Mouse (Mus musculus) right cerebral cortex, postnatal 10 days (tissue): ENCODE measurements around the gene Eid1.

Source experiments
- DNase-seq, 2 experiments: peaks; one replicate each; pipeline ENCODE4 v3.0.0; 2021; ENCODE audit warnings: low spot score in 2 of 2

Eid1 gene

DNA sequence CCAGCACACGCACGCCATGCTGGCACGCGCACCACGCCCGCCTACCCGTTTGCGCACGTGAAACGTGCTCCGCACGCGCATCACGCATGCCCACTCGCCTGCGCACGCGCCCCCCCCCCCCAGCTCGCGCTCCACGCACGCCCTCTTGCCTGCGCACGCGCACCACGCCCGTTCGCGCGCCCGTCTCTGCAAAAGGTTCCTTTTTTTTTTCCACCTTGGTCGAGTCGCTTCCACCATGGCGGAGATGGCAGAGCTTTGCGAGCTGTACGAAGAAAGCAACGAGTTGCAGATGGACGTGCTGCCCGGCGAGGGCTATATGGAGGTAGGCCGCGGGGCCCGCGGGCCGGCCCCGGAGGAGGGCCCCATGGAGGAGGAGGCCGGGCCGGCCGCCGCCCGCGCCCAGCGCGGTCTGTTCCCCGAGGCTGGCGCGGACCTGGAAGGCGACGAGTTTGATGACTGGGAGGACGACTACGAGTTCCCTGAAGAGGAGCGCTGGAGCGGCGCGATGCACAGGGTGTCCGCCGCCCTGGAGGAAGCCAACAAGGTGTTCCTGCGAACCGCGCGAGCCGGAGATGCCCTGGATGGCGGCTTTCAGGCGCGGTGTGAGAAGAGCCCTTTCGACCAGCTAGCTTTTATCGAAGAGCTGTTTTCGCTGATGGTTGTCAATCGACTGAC, at the start of gene Eid1:
Gene Eid1, plus strand, starts transcription at position 139 of the 675 bp plus-strand sequence.
- DNase-seq: peak; percentile 94

DNA sequence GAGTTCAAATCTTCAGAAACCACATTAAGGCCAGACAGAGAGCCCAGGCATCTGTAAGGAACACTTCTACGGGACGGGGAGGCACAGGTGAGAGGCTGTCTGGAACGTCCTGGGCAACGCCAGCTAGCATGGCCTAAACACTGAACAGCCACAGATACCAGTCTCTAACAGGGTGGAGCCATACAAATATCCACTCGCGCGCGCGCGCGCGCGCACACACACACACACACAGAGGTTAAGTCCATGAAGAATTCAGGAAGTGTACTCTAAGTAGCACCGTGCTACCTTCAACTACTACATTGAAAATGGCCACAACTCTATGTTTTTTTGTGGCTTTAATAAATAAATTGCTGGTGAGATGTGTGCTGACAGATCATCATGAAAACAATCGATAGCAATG, 49.7 kb upstream of the Eid1 start:
- no peak for DNase-seq

DNA sequence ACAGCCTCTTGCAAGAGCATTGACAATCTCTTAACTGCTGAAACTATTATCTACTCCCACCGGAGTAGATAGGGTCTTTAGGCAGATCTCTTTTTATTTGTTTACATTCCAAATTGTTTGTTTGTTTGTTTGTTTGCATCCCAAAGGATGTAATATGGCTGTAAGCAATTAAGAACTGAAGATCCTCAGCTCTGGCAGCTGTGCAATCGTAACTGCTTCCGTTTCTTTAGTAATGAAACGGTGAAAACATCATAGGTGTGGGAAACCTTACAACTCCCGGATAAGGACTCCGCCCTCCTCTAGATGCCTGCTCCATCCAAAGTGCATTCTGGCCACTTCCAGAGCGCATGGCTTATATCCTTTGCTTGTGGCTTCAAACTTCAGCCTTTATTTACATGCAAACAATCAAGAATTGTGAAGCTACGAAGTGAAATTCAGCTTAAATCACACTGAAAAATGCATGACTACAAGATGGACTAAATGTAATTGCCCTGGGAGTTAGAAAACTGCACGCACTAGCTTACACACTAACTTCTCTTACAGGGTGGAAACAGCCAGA, 48.7 kb upstream of the Eid1 start:
- no peak for DNase-seq

DNA sequence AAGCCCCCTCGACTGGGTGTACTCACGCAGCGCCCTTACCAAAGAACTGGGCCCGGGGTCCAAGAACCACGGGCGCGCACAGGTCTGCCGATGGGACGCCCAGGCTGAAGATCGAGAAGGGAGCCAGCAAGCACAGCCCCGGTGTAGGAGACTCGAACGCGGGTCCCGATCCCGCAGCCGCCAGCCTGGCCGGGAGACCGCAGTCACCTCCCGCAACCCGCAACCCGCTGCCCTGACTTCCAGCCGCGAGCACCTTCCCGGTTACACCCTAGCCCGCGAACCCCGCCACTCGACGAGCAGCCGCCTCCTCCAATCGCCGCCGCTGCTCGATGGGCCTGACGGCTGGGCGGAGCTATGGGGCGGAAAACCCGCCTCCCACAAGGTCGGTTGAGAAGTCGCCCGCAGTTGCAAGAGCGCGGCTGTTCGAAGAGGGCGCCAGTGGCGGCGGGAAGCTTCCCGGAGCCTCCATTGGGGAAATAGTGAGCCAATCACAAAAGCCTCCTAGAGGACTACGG, 48.0 kb upstream of the Eid1 start, which contains the start of gene Cep152:
Gene Cep152, minus strand, starts transcription at position 277 of the 515 bp plus-strand sequence.
- DNase-seq: peak; percentile 98

DNA sequence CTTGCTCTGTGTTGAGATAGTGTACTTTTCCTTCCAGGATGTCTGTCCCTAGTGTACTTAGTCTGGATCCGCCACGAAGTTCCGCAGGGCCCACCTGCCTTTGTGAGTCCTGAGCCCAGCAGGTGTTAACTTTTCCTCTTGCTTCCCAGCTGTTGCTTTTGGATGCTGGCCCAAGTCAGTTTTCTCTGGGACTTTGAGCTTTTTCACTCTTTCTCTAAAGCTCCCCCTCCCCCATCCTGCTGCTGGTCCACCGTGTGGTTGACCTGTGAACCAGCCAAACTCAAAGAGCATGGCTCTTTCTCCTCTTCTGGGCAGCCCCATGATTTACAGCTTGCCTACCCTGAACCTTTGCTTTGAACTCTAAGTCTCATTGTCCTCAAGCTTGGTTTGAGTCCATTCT, 46.4 kb upstream of the Eid1 start:
- DNase-seq: no peak

DNA sequence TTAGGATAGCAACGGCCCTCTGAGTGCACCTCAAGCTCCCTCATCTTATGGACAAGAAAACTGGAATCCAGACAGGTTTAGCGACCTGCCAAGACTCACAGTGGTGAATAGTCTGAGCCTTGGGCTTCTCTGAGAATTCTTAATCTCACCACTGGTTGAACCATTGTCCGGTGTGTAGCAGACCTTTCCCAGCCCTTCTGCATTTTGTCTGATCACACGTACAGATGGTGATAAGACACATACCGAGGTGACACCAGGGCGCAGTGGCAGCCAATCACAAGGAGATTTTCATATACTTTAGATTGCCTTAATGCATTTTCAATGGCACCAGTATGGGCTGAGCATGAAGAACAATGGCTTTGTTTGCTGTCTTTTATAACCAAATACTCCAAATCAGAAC, 44.4 kb upstream of the Eid1 start:
- DNase-seq: no peak

DNA sequence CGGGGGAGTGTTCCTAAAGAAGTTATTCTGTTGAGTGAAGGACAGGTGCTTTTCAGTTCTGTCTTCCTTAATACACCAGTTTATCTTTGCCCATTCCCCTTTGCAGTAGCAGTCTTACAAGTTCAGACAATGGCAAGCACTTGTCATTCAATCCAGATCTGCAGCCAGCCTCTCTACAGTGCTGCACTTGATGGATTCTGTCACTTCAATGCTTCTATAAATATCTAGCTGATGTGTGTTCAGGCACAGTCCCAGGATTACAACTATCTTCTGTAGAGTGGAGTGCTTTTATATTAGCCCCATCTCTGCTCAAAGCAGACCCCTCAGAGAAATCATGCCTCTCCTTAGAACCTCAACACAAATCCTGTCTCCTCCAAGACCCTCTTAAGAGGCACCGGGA, 42.9 kb upstream of the Eid1 start:
- DNase-seq: no peak

DNA sequence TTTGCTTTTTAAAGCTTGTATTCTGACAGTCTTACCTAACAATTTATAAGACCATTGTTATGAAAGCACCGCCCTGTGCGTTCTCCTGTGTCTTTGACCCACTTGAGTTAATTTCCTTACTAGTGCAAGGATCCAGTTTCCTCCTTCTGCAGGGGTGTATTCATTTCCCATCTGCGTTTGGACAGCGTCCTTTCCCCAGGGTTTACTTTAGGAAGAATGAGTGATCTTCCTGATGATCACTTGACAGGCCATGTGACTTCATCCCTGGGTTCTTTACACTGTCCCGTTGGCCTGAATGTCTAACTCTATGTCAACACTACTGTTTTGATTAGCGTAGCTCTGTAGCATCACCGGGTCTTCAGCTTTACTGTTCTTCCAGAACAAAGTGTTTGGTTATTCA, 35.6 kb upstream of the Eid1 start:
- no peak for DNase-seq

DNA sequence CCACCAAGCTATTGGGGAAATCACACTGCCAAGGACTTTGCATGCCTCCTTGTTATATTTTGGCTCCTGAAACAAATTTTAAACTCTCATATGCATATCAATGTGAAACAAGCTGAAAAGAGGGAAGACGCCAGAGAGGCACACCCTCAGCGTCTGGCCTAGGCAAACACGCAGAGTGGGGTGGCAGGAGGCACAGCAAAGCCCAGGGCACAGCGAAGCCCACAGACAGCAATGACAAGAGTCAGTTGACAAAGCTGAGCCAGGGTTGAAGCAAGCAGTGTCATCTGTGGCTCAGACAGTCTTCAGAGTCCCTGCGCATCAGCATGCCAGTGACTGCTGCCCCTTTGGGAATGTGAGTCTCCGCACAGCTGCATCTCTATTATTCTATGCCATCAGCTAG, 28.0 kb upstream of the Eid1 start:
- DNase-seq: no peak

DNA sequence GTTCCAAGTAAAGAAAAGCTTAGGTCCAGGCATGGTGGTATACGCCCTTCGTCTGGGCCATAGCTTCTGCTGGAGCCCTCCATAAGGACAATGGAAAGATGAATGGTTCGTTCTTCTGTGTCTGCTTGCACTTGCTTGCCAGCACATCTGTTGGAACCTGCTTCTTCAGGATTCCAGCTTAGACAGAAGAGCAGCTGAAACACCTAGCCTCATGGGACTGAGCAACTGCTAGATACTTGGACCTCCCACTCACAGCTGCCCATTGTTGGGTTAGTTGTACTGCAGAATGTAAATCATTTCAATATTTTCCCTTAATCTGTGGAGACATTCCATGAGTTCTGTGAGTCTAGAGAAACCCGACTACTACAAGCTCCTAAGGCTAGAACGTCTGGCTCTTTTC, 22.9 kb upstream of the Eid1 start:
- no peak for DNase-seq

DNA sequence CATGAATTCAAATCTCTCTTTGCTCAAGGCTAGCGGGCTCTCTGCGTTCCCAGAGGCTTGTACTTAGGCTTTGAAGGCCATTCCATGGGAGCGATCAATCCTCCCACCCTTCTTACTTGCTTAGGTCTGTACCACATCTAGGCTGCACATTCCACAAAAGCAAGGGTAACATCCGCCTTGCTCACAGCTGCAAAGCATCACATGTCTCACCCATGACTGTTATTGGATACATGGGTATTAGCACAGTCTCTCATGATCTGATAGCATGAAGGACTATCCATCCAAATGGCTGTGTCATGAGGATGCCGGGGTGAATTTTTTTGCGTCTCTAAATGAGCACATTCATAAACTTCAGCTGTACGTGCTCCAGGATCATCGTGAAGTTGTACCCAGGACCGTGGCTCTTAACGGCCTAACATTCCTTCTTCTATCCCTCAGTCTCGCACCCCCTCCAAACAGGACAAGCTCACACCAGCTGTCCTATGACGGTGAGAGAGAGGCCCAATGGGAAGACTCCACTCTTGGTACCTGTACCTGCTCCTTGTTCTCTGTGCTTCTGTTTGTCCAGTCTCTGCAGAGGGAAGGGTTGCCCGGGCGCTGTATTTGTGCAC, 22.0 kb upstream of the Eid1 start:
- no peak for DNase-seq

DNA sequence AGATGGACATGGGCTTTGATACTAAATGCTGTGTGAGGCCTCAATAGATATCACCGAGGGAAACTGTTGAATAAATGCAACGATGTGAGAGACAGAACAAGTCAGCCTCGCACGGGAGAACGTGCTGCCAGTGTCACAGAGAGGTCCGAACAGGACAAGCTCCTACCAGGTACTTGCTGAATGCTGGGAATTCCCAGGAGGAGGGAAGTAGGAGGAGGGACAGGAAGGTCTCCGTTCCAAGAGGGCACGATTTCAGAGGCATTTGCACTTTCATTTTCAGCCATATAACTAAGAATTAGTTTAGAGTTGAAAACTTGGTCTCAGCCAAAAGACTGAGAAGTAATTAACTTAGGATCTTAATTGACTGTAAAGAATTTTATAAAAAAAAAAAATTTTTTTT, 21.3 kb upstream of the Eid1 start:
- DNase-seq: no peak

DNA sequence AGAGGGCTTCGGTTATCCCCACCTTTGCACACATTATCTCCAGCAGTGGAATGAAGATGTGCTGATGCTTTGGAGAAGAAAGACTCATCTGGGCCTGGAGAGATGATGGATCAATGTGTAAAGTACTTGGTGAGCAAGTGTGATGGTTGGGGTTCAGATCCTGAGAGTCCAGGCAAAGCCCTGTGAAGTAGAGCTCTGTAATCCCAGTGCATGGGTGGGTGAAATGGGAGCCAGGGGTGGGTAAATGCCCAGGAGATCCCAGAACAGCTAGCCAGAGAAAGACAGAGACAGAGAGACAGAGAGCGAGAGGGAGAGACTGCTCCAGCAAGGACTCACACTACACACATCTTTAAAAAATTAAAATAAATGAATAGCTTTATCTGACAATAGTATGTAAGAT, 19.6 kb upstream of the Eid1 start:
- DNase-seq: no peak

DNA sequence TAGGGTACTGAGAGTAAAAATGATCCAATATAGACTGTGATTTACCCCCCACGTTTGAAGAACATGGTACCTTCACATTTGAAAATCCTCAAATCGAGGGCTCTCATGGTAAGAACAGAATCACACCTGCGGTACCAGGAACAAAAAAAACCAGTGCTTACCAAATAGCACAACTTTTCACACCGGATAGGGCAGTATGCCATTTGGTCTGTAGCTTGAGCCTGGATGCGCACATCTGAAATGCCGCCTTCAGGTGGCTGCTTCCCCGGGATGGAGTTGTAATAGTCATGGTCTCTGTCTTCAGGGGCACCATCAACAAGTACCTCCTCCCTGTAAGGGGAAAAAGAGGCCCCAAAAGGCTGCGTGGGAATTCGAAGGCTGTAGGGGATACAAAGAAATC, 17.5 kb upstream of the Eid1 start:
- DNase-seq: no peak

DNA sequence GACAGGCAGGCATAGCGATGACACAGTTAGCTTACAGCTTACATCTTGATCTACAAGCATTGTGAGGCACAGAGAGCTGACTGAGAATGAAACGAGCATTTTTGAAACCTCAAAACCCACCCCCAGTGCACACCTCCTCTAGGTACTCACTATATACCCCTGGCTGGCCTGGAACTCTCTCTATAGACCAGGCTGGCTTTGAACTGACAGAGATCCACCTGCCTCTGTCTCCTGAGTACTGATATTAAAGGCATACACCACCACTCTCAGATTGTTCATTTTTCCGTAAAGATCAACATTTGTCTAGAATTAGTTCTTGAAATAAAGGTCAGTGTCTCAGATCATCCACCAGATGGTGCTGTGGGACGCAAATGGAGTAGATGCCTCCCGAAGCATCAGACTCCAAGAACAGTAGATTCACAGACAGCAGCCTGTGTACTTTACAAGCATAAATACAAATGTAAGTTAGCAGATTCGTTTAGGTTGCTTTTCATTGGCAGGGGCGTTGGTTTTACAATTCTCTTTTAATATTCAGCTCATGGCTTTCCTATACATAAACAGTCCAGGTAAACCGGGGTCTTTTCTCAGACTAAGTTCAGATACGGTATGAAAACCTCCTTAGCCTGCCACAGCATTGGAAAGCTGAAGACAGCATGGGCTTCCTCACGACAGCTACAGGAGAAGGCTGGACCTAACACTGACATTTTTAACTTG, 12.9 kb upstream of the Eid1 start:
- DNase-seq: peak; percentile 76 to 86

DNA sequence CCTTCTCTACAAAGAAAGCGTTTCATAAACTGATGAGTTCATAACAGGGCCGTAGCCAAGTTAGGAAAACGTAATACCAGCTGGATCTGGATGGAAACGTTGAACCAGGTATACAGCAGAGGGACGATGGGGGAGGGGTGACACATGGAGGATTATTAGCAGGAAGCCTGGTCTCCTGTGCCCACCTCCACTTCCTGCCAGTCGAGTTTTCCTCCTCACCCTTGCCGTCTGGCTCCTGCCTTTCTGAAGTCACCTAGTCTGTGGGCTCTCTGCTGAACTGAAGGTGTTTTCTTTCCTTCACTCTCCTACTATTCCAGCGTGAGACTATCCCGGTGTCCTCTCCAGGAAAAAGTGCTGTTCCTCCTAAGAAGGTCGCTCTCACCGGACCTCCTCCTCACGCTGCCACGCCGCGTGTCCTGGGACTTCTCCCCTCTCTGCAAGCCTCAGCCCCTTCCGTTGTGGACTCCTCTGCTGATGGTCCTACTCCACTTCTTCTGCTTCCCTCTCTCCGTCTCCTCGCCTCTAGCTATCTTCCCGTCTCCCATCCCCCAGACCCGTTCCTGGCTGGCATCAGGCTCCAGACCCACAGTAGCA, 12.3 kb upstream of the Eid1 start:
- DNase-seq: no peak

DNA sequence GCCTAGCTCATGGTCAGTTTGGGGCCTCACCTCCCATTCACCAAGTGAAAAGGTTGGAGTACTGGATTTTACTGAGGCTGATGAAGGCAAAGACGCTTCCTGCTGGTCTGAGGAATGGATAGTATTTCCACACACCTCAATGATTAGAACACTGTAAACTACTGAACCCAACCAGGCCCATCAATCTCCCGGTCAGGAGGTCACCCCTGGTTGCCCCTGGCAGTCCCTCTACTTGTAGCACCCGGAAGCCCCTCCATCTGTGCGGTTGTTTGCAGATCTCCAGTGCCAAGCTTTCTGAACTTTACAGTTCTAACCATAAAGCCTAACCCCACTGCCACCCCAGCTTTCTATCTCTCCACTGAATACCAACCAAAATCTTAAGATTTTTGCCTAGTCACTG, 11.7 kb upstream of the Eid1 start:
- no peak for DNase-seq

DNA sequence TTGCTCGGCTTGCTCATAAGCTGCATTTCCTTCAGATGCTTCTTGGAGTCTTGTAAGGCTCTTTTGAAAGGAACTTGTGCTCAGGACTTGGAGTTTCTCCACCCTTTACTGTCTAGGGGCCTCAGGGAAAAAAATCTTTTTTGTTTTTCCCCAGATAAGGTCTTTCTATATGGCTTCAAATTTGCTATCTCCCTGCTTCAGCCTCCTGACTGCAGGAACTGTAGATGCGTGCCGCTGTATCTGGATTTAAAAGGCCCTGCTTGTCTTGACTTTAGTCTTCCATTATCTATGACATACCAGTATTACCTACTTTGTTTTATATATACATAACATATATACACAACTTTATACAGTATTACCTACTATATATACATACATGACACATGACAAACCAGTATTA, 10.4 kb upstream of the Eid1 start:
- DNase-seq: no peak

DNA sequence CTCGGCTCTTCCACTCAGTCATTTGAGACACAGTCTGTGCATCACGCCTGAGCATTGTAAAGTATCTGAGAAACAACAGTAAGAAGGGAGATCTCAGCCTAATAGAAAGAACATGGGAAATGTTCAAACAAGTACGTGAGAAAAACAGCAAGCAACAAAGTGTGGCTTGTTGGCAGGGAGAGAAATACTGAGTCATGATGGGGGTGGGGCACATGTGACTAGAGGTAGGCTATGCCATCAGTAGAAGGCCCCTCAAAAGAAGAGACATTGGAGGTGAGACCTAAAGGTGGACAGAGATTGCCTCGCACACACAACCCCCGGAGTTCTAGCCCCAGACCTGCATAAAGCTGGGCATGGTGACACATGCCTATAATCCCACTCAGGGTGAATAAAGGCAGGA, 7.7 kb upstream of the Eid1 start:
- DNase-seq: no peak

DNA sequence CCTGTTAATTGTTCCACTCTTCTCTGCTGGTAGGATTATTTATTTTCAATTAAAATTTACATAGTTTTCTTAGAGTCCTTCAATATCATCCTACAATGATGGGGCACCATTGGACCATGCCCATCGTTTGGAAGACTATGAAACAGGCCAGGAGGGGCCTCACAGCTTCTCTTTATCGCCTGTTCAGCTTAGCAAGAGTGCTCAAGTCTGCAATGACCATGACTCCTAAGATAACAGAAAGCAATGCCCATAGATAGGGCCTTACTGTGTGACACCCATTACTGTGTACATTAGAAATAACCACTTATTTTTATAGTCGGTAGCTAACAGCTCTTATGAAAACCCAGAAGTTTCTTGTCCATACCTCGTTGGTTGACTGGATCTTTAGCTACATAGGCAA, 7.0 kb upstream of the Eid1 start:
- DNase-seq: no peak

DNA sequence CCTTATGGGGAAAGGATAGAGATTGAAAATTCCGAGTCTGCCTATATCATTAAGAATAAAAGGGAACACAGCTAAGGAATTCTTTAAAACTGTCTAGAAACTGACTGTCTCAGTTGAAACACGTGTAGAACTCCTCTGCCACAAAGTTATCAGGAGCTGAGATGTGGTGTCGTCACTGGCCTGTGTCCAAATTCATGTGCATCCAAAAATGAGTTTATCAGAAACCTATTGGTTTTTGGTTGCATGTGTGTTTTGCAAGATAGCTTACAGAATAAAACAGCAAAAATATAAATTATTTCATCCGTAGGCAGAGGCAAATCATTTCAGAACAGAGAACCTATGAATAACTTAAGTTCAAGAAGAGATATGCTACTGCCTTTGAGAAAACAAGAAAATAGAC, 6.2 kb upstream of the Eid1 start:
- no peak for DNase-seq

DNA sequence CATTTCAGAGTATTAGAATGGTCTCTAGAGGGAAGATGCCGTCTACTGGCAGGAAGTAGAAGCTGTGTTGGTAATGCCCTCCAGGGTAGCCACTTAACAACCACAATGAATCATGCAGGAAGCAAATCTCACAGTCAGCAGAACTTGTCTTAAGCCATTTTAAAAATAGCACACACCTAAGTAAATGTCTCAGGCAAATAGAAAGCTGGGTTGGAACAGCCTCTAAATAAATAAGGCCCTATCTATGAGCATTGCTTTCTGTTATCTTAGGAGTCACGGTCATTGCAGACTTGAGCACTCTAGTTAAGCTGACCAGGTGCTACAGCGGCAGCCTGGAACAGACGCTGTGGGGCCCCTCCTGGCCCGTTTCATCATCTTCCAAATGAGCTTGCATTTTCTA, 5.7 kb upstream of the Eid1 start:
- DNase-seq: no peak
